Mouse (Mus musculus) duodenum, adult 2 months (tissue): Measurements from ENCODE around the gene Tpbg. TPM values are rescaled to one million over a fixed set of nuclear protein-coding genes. Genes with fewer than 3 reads are reported as not detected.

Source experiments
- polyA plus RNA-seq: library from polyadenylated mRNA; depleted of rRNA; stranded (reverse); fragments of >200 nt; gene quantifications from 2 replicates; pipeline ENCODE4 v1.2.3, GENCODE M21; 2012; ENCODE audit warnings: low replicate concordance; rRNA removed

The Tpbg gene
- 2.6 and 3.3 TPM in 2 replicates for polyA plus RNA-seq

GRCm38 (mm10) chr9:85842351-85843011 is at the start of gene Tpbg:
Gene Tpbg (plus strand): TSS chr9:85842380.

Other genes with a start within 250 kb of the Tpbg start
- 1.4 and 2.4 TPM in 2 replicates for gene Ibtk, start 93.0 kb upstream of the Tpbg start, polyA plus RNA-seq